ENCODE assay signal across 8 mouse cellular contexts in the genomic region with DNA sequence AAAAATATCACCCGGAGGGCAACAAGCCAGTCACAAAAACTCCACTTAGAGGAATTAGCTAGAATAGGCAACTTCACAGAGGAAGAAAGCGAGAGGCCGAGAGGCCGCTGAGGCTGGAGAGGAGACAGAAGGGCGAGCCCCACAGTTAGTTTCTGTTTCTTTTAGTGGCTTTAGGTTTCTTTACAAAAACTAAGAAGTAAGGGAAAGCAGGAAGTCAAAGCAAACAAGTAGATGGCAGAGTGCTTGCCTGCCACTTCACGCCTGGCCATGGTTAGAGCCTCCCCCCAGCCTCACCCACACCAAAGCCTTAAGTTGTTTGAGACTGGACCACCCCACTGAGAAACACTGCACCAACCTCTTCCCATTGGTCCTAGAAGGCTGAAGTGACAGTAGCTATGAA.
DNase-seq lines count a peak whose midpoint lies in the region; ATAC-seq and TF ChIP-seq lines count a peak whose summit lies in the region.

No protein-coding gene starts in this region.

- WGBS in hindbrain, embryonic 15.5 days, result 80% methylated on average over 6 of the region's 6 CpGs
- WGBS in hindbrain, embryonic 14.5 days, result 81% methylated on average over 6 of the region's 6 CpGs
- 82% methylated on average over 6 of the region's 6 CpGs for WGBS in heart, postnatal 0 days

- no peak overlapping the region for H3K4me2 ChIP-seq in hindbrain, embryonic 15.5 days
- no peak overlapping the region for H3K4me2 ChIP-seq in hindbrain, embryonic 14.5 days (replicated peaks)
- H3K4me2 ChIP-seq in heart, postnatal 0 days (ENCODE audit: low read depth, low read length), result peak overlapping the region; percentile 66

- no peak for TF ChIP-seq CTCF in heart, postnatal 0 days (IDR thresholded peaks at IDR 0.05; ENCODE audit: low read depth)

- no peak for TF ChIP-seq EP300 in heart, postnatal 0 days (IDR thresholded peaks at IDR 0.05; ENCODE audit: low read depth)

- no peak overlapping the region for H3K4me3 ChIP-seq in hindbrain, embryonic 15.5 days
- H3K4me3 ChIP-seq in hindbrain, embryonic 14.5 days (replicated peaks; ENCODE audit: low read length), result no peak overlapping the region
- H3K4me3 ChIP-seq in heart, postnatal 0 days (ENCODE audit: low read depth, low read length), result peak overlapping the region; percentile 48

- H3K9me3 ChIP-seq in hindbrain, embryonic 15.5 days, result no peaks in the 10 kb centered on the region
- no peaks in the 10 kb centered on the region for H3K9me3 ChIP-seq in hindbrain, embryonic 14.5 days (ENCODE audit: control insufficient read depth, low read length)
- H3K9me3 ChIP-seq in heart, postnatal 0 days (replicated peaks; ENCODE audit: control insufficient read depth, low read length), result no peaks in the 10 kb centered on the region

- ATAC-seq in hindbrain, embryonic 15.5 days (ENCODE audit: low FRiP score, low read depth), result no peak
- ATAC-seq in hindbrain, embryonic 14.5 days (ENCODE audit: low FRiP score), result no peak
- no peak for ATAC-seq in heart, postnatal 0 days (ENCODE audit: insufficient read depth, low read depth)
- ATAC-seq in monocyte, adult 5-6 weeks (replicated peaks; ENCODE audit: insufficient number of reproducible peaks, low FRiP score, low TSS enrichment, poor library complexity, severe bottlenecking), result peak; percentile 70

- DNase-seq in hindbrain, embryonic 14.5 days (ENCODE audit: low spot score), result no peak
- peak; percentile 60 for DNase-seq in CD4-positive, CD25-positive, alpha-beta regulatory T cell, adult 2 months (ENCODE audit: low read depth, low spot score)
- no peak for DNase-seq in heart, postnatal 0 days (ENCODE audit: low spot score)
- no peak for DNase-seq in cerebellum, adult 11-12 months
- DNase-seq in layer of hippocampus, adult 8-10 months (ENCODE audit: low spot score in 2 of 2), result no peak
- DNase-seq in adrenal gland, adult 2 months, result no peak

- H3K27me3 ChIP-seq in hindbrain, embryonic 15.5 days, result no peaks in the 10 kb centered on the region
- no peaks in the 10 kb centered on the region for H3K27me3 ChIP-seq in hindbrain, embryonic 14.5 days (ENCODE audit: control insufficient read depth, insufficient read depth, low read length)
- H3K27me3 ChIP-seq in heart, postnatal 0 days (ENCODE audit: control insufficient read depth, insufficient read depth, low read length), result no peaks in the 10 kb centered on the region

- H3K4me1 ChIP-seq in hindbrain, embryonic 15.5 days (replicated peaks), result peaks cover 22% of the 10 kb centered on the region
- peaks cover 24% of the 10 kb centered on the region for H3K4me1 ChIP-seq in hindbrain, embryonic 14.5 days (replicated peaks; ENCODE audit: control insufficient read depth, insufficient read depth, low read length)
- peaks cover 53% of the 10 kb centered on the region for H3K4me1 ChIP-seq in heart, postnatal 0 days (ENCODE audit: control insufficient read depth, insufficient read depth)

- H3K36me3 ChIP-seq in hindbrain, embryonic 15.5 days, result no peaks in the 10 kb centered on the region
- no peaks in the 10 kb centered on the region for H3K36me3 ChIP-seq in hindbrain, embryonic 14.5 days (replicated peaks; ENCODE audit: control insufficient read depth, insufficient read depth)
- peaks cover under 1% of the 10 kb centered on the region for H3K36me3 ChIP-seq in heart, postnatal 0 days (replicated peaks; ENCODE audit: control insufficient read depth, insufficient read depth, low read length)

- 0 out of 2 replicates have a peak overlapping the region, but pooled peaks have one; percentile 5 for H3K27ac ChIP-seq in hindbrain, embryonic 15.5 days (replicated peaks)
- H3K27ac ChIP-seq in hindbrain, embryonic 14.5 days, result no peak overlapping the region
- H3K27ac ChIP-seq in heart, postnatal 0 days (ENCODE audit: low read depth), result peak overlapping the region; percentile 98

- no peak overlapping the region for H3K9ac ChIP-seq in hindbrain, embryonic 15.5 days
- no peak overlapping the region for H3K9ac ChIP-seq in hindbrain, embryonic 14.5 days
- peak overlapping the region; percentile 9; the same call in 1 of the 2 replicates for H3K9ac ChIP-seq in heart, postnatal 0 days (replicated peaks; ENCODE audit: low read depth, low read length)
